Mouse (Mus musculus) midbrain, embryonic 15.5 days (tissue): ENCODE results near the gene 4930518I15Rik. TPM values are rescaled to one million over a fixed set of nuclear protein-coding genes. Genes with fewer than 3 reads are reported as not detected.

ENCODE experiments used
- ATAC-seq: fragments of 200-750 bp; cut with Nextera tagmentation; replicated peaks from 2 replicates; pipeline ENCODE4 v1.8.0; 2017; ENCODE audit warnings: moderate TSS enrichment
- H3K27ac ChIP-seq: fragments of 300-500 bp; sonication (generic); 2 replicates; pipeline ENCODE4 v1.5.1; 2015; ENCODE audit warnings: mild to moderate bottlenecking, inconsistent platforms
- H3K27me3 ChIP-seq: fragments of 300-500 bp; sonication (generic); replicated peaks from 2 replicates; pipeline ENCODE4 v1.6.1; 2015; ENCODE audit warnings: inconsistent platforms
- H3K36me3 ChIP-seq: fragments of 300-500 bp; sonication (generic); replicated peaks from 2 replicates; pipeline ENCODE4 v1.6.1; 2015; ENCODE audit warnings: inconsistent platforms
- H3K4me1 ChIP-seq: fragments of 300-500 bp; sonication (generic); 2 replicates; pipeline ENCODE4 v1.6.1; 2015; ENCODE audit warnings: inconsistent platforms
- H3K4me2 ChIP-seq: fragments of 300-500 bp; sonication (generic); 2 replicates; pipeline ENCODE4 v1.6.1; 2015; ENCODE audit warnings: inconsistent platforms, mild to moderate bottlenecking, moderate library complexity
- H3K4me3 ChIP-seq: fragments of 300-500 bp; sonication (generic); 2 replicates; pipeline ENCODE4 v1.5.1; 2015; ENCODE audit warnings: mild to moderate bottlenecking, inconsistent platforms
- H3K9ac ChIP-seq: fragments of 300-500 bp; sonication (generic); 2 replicates; pipeline ENCODE4 v1.6.1; 2015; ENCODE audit warnings: mild to moderate bottlenecking, inconsistent platforms
- H3K9me3 ChIP-seq: fragments of 300-500 bp; sonication (generic); 2 replicates; pipeline ENCODE4 v1.6.1; 2016; ENCODE audit warnings: inconsistent platforms
- WGBS: fragments of 180-500 bp; shearing (Covaris S2); methylation state at CpG from one replicate; pipeline ENCODE4 v1.1.7; 2015; ENCODE audit warnings: mixed read lengths; 5-methylcytosine and 5-hydroxymethylcytosine counted together
- polyA plus RNA-seq: library from polyadenylated mRNA; unstranded; fragments of >200 nt; fragmentation: Nextera tagmentation; extraction: Ambion mirVana; gene quantifications from 2 replicates; pipeline ENCODE4 v1.2.1, GENCODE M21; 2015

The 4930518I15Rik gene
- polyA plus RNA-seq, 1 experiment from 2014 or later = 11.6 TPM

DNA sequence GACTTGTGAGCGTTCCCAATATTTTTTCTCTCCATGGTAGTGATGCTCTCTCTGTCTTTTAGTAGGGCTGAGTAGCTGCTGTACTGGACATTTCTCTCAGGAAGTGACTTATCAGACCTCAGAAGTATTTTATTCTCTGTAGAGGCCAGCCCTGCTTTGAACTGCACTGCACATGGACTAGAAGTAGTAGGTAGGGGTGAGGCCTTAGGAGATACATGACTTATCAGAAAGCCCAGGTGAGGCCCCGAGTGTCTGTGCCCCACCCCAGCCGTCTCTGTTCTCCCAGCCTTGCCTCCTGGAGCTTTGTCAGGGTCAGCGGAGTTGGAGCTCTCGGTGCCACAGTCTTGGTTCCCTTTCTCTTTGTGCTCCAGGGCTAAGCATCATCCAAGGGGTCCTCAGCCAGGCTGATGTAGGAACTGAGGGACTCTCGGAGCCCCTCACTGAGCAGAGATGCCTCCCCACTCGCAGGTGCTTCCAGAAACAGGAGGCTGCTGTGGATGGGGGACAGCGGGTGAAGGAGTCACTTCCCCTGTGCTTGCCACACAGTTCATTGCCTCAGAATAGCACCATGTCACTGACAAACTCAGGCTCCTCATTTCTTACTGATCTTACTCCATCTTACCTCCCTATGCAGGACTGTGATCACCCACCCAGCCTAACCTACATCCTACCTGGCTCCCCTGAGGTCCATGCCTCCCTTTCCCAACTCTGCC is 16.5 kb upstream of the 4930518I15Rik start:
- no peak for ATAC-seq
- Histone ChIP-seq H3K9ac (no peak overlapping the region), H3K27me3 (no peaks in the 10 kb centered on the region), H3K36me3 (peaks cover 9% of the 10 kb centered on the region; the same call in 1 of the 2 replicates), H3K4me3 (no peak overlapping the region), H3K27ac (no peak overlapping the region), H3K9me3 (no peaks in the 10 kb centered on the region), H3K4me1 (no peaks in the 10 kb centered on the region), H3K4me2 (no peak overlapping the region)
- WGBS = 94% methylated on average over 8 of the region's 8 CpGs

DNA sequence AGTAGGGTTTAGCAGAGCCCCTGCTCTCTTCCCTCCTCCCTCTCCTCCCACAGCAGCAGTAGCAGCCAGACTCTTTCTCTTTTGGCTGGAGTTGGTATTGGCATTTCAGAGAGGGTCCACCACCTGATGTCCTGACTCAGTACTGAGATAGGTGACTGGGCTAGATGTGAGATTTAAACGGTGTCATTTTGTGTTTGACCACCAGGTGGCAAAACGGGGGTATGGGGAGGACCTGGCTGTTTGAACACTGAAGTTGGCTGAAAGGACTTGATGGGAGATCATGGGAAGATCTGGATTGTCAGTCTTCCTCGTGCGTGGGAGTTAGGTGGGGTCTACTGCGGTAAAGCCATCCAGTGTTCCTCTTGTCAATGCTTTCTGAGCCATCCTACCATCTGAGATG is 15.9 kb upstream of the 4930518I15Rik start:
- WGBS = 31% methylated on average over 5 of the region's 5 CpGs
- H3K27ac ChIP-seq = no peak overlapping the region
- H3K4me2 ChIP-seq = no peak overlapping the region
- peaks cover 9% of the 10 kb centered on the region; the same call in 1 of the 2 replicates for H3K36me3 ChIP-seq
- no peak overlapping the region for H3K9ac ChIP-seq
- no peak for ATAC-seq
- no peaks in the 10 kb centered on the region for H3K4me1 ChIP-seq
- no peak overlapping the region for H3K4me3 ChIP-seq
- H3K9me3 ChIP-seq = no peaks in the 10 kb centered on the region
- H3K27me3 ChIP-seq = no peaks in the 10 kb centered on the region

DNA sequence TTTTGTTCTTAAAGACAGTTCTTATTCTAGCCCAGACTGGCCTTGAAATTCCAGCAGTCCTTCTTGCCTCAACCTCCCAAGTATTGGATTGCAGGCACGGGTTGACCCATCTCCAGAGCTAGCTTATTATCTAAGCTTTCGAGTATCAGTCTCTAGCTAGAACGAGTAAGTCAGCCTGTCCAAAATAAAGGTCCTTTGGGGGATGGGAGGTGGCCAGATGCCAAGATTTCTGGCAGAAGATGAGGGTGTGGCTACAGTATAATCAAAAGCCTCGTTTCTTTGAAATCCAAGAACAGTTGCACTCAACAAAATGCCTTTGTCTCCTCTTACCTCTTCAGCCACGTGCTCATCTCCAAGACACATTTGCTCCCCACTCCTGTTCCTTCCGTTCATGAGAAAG is 12.8 kb upstream of the 4930518I15Rik start:
- H3K36me3 ChIP-seq = peaks cover 22% of the 10 kb centered on the region

DNA sequence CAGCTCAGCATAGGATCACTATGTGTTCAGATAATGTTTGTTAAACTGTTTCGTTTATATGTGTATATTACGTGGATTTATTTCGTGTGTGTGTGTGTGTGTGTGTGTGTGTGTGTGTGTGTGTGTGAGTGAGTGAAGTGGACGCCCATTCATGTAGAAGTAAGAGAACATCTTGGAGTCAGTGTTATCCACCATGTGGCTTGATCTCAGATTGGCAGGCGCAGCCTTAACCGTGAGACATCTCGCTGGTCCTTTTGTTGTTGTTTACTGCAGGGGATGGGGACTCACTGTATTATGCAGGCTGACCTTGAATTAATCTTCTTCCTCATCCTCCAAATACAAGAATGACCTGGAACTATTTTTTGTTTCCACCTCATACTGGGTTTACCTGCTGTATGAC is 11.8 kb upstream of the 4930518I15Rik start:
- no peak overlapping the region for H3K4me2 ChIP-seq
- no peak overlapping the region for H3K27ac ChIP-seq
- ATAC-seq = no peak
- H3K9me3 ChIP-seq = no peaks in the 10 kb centered on the region
- no peak overlapping the region for H3K4me3 ChIP-seq
- H3K4me1 ChIP-seq = peaks cover 5% of the 10 kb centered on the region
- no peak overlapping the region for H3K9ac ChIP-seq
- H3K27me3 ChIP-seq = no peaks in the 10 kb centered on the region
- 91% methylated on average over 7 of the region's 7 CpGs for WGBS
- peaks cover 23% of the 10 kb centered on the region for H3K36me3 ChIP-seq

More for the DNA sequence above, 12.8 kb upstream of the 4930518I15Rik start:
- Histone ChIP-seq H3K4me1 (no peaks in the 10 kb centered on the region; the same call in 1 of the 2 replicates), H3K4me3 (no peak overlapping the region), H3K9ac (no peak overlapping the region), H3K27me3 (no peaks in the 10 kb centered on the region), H3K27ac (no peak overlapping the region), H3K4me2 (no peak overlapping the region), H3K9me3 (no peaks in the 10 kb centered on the region)
- 66% methylated on average over 6 of the region's 6 CpGs for WGBS
- no peak for ATAC-seq

DNA sequence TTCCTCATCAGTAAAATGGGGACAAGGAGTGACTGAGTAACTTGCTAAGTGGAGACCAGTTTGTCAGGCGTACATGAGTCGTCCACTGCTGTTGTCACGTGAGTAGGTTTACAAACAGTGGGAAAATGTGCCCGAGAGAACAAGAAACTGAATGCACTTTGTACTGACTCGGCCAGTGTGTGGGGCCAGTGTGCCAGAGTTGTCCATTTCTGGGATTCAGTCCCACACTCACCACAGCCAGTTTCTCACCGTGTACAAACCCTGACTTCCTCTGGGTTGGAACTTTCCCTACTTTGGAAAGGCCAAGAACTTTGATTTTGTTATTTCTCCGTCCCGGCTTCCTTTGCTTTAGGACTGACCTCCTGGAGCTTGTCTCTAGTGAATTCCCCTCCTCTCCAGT is 11.2 kb upstream of the 4930518I15Rik start:
- no peak overlapping the region for H3K27ac ChIP-seq
- H3K4me1 ChIP-seq = peaks cover 11% of the 10 kb centered on the region
- peaks cover 23% of the 10 kb centered on the region for H3K36me3 ChIP-seq
- H3K4me3 ChIP-seq = no peak overlapping the region
- H3K9ac ChIP-seq = no peak overlapping the region
- H3K27me3 ChIP-seq = no peaks in the 10 kb centered on the region
- no peak overlapping the region for H3K4me2 ChIP-seq
- WGBS = 87% methylated on average over 8 of the region's 8 CpGs
- ATAC-seq = no peak
- no peaks in the 10 kb centered on the region for H3K9me3 ChIP-seq

DNA sequence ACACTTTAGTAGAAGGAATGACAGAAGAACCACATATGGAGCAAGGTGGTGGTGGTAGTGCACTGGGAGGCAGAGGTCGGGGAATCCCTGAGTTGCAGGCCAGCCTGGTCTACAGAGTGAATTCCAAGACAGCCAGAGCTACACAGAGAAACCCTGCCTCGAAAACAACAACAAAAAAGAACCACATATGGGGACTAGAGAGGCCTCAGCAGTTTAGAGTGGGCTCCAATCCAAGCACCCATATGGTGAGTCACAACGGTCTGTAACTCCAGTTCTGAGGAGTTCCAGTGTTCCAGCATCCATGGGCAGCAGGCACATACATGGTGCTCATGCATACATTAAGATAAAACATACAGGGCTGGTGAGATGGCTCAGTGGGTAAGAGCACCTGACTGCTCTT is 6.7 kb upstream of the 4930518I15Rik start:
- WGBS = 83% methylated on average over 3 of the region's 3 CpGs

DNA sequence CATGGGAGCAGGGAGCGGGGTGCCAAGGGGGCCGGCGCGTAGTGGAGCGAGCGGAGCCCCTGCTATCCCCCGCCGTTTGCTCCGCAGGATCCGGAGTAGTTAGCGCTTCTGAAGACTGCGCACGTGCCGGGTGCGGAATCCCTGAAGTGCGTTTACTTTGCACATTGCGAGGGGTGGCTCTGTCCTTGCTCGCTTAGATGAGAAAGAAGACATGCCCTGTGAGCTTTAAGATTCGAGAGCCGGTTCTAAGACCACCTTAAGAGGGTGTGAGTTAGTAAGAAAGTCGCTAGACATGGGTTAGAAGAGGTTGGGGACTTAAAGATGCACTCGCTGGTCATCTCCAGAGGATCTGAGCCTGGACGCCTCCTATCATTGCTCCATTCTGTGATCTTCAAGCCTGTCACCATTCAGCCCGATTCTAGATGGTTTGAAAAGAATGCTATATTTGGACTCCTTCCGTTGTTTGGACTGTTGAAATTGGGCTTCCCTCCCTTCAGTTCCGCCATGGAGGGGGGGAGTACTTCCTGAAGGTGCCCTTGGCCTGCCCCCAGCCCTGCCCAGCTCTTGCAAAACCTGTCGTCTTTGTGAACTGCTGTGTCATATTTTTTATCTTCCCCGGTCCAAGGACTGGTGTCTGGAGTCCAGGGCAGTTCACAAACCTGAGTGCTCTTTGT is 5.9 kb upstream of the 4930518I15Rik start:
- peak overlapping the region; percentile 94 for H3K27ac ChIP-seq
- no peak; the same call in 1 of the 2 replicates for ATAC-seq
- H3K4me1 ChIP-seq = peaks cover 31% of the 10 kb centered on the region
- peak overlapping the region; percentile 94 for H3K9ac ChIP-seq
- H3K4me2 ChIP-seq = peak overlapping the region; percentile 64
- H3K36me3 ChIP-seq = peaks cover 14% of the 10 kb centered on the region
- no peaks in the 10 kb centered on the region for H3K27me3 ChIP-seq
- WGBS = 5% methylated on average over 28 of the region's 28 CpGs
- no peaks in the 10 kb centered on the region for H3K9me3 ChIP-seq
- peak overlapping the region; percentile 83 for H3K4me3 ChIP-seq

More for the DNA sequence above, 6.7 kb upstream of the 4930518I15Rik start:
- Histone ChIP-seq H3K9me3 (no peaks in the 10 kb centered on the region), H3K9ac (no peak overlapping the region), H3K4me3 (peak overlapping the region; percentile 83; the same call in 1 of the 2 replicates), H3K4me1 (peaks cover 31% of the 10 kb centered on the region), H3K36me3 (peaks cover 14% of the 10 kb centered on the region), H3K27me3 (no peaks in the 10 kb centered on the region), H3K27ac (no peak overlapping the region), H3K4me2 (peak overlapping the region; percentile 64; the same call in 1 of the 2 replicates)
- ATAC-seq = no peak

DNA sequence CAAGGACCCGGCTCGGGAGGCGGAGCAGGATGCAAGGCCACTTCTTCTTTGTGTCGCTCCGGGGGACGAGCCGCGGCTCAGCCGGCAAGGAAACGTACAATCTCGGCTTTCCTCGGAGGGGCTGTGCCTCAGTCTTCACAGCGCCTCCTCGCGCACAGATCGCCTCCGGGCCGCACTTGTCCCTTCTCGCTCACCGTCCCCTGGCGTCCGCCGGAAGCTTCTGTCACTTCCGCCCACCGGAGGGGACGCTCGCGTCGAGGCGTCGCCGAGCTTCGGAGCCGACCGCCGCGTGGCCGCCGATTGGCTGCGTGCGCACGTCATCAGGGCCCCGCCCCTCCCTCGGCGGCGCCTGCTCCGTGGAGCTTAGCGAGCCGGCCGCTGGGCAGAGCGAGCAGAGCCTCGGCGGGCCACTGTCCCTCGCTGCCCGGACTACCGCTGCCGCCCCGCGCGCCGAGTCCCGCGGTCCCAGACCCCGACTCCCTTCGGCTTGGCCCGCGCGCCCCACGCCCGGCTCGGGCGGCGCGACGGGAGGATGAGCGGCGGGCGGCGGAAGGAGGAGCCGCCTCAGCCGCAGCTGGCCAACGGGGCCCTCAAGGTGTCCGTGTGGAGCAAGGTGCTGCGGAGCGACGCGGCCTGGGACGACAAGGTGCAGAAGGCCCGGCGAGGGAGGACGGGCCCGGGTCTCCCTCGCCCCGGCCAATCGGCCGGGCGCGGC is 5.2 kb upstream of the 4930518I15Rik start, which contains the start of gene Rab5if:
Gene Rab5if, plus strand, starts transcription at position 357 of the 715 bp plus-strand sequence.
- H3K9me3 ChIP-seq = no peaks in the 10 kb centered on the region
- peak; percentile 97 for ATAC-seq
- no peaks in the 10 kb centered on the region for H3K27me3 ChIP-seq
- peaks cover 31% of the 10 kb centered on the region for H3K4me1 ChIP-seq
- peak within 1 kb of the TSS; percentile 94 for H3K9ac ChIP-seq
- H3K36me3 ChIP-seq = peaks cover 12% of the 10 kb centered on the region
- H3K27ac ChIP-seq = peak within 1 kb of the TSS; percentile 94
- WGBS = under 1% methylated on average over 88 of the region's 98 CpGs
- peak within 1 kb of the TSS; percentile 74 for H3K4me2 ChIP-seq
- peak within 1 kb of the TSS; percentile 83 for H3K4me3 ChIP-seq

DNA sequence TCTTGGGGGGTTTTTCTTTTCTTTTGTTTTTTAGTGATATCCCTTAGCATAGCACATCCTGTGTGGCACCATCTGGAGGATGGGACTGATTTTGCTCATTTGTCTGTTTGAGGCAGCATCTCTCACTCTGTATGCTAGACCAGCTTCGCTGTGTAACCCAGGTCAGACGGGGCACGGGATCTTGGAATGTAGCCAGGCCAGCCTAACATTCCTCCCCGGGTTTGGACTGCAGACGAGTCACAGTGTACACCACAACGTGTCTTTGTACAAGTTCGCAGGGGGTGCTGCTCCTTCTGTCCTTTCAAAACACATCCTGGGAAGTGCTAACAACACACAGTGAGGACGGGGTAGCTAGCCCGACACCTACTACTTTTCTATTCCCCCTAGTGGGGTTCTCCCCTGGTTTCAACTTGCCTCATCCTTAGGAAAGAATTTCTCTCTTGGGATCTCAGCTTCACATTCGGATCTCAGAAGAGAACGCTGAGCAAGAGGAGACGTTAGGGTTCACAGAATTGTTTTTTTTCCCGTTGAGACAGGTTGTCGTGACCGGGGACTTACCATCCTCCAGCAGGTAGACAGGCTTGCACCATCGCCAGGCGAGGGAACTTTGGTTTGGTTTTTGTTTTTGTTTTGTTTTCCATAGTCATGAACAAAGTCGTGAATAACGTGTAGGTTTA is 4.4 kb upstream of the 4930518I15Rik start:
- H3K4me3 ChIP-seq = peak overlapping the region; percentile 83
- 0% methylated on average over 19 of the region's 19 CpGs for WGBS
- H3K4me1 ChIP-seq = peaks cover 31% of the 10 kb centered on the region
- peak overlapping the region; percentile 71 for H3K9ac ChIP-seq
- H3K9me3 ChIP-seq = no peaks in the 10 kb centered on the region
- H3K27me3 ChIP-seq = no peaks in the 10 kb centered on the region
- peaks cover 7% of the 10 kb centered on the region for H3K36me3 ChIP-seq
- H3K27ac ChIP-seq = peak overlapping the region; percentile 94
- peak overlapping the region; percentile 74 for H3K4me2 ChIP-seq
- ATAC-seq = peak; percentile 40

DNA sequence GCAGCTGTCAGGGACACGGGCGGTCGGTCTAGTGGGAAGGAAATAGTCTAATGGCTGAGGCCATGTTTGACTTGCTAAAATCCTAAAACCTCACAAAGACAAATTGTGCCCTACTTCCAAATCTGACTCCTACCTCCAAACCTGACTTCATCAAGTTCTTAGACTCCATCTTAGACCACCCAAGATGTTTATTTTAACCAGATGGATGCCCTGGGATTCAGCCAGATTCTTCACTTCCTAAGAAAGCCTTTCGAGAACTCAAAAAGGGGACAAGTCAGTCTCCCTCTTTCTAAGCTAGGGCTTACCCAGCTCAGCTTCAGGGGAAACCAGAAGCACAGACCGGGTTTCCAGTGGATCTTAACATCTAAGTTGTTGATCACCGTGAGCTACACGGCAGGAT is 925 bp upstream of the 4930518I15Rik start:
- no peaks in the 10 kb centered on the region for H3K27me3 ChIP-seq
- H3K4me2 ChIP-seq = no peak overlapping the region
- no peak overlapping the region for H3K4me3 ChIP-seq
- 86% methylated on average over 7 of the region's 7 CpGs for WGBS
- no peaks in the 10 kb centered on the region for H3K36me3 ChIP-seq
- peaks cover 17% of the 10 kb centered on the region for H3K4me1 ChIP-seq
- no peaks in the 10 kb centered on the region for H3K9me3 ChIP-seq
- no peak overlapping the region for H3K27ac ChIP-seq
- H3K9ac ChIP-seq = no peak overlapping the region
- no peak for ATAC-seq

DNA sequence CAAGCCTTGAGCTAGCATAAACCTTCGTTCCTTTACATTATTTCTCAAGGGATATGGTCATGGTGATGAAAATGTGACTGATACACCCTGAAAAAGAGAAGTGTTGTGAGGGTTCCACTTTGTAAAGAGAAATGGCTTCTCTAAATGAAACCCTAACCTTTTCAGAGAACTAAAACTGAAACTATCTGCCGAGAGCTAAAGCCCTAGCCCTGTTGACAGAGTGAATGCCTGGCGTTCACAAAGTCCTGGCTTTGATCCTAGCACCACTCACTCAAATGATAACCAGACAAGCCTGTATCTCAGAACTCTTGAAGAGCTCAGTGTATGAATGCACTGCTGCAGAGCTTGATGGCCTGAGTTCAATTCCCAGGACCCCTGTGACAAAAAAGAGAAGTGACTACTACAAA is 358 bp downstream of the 4930518I15Rik start:
- 85% methylated on average over 3 of the region's 3 CpGs for WGBS
- Histone ChIP-seq H3K4me3 (no peak overlapping the region), H3K4me1 (peaks cover 16% of the 10 kb centered on the region), H3K36me3 (no peaks in the 10 kb centered on the region), H3K4me2 (no peak overlapping the region), H3K9me3 (no peaks in the 10 kb centered on the region), H3K27ac (no peak overlapping the region), H3K9ac (no peak overlapping the region), H3K27me3 (no peaks in the 10 kb centered on the region)
- no peak for ATAC-seq

DNA sequence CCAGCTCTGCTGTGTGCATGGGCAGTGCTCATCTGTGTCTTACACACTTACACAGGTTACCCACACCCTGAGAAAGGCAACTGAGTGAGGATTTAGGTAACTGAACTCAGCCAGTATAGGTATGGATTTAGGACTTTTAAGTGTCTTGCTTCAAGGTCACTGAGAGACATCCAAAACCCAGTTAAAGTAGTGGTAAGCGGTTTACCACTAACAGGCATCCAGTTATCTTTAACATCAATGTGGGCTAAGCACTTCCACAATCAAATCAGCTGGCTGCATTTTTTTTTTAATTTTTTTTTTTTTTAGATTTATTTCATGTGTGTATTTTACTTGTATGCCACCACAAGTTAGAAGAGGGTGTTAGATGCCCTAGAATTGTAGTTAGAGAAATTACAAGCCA is 1.4 kb downstream of the 4930518I15Rik start:
- ATAC-seq = no peak
- H3K27ac ChIP-seq = no peak overlapping the region
- H3K4me2 ChIP-seq = no peak overlapping the region
- 100% methylated on average over 1 of the region's 1 CpGs for WGBS
- no peaks in the 10 kb centered on the region for H3K36me3 ChIP-seq
- no peak overlapping the region for H3K4me3 ChIP-seq
- no peaks in the 10 kb centered on the region for H3K27me3 ChIP-seq
- peaks cover 7% of the 10 kb centered on the region for H3K4me1 ChIP-seq
- H3K9me3 ChIP-seq = no peaks in the 10 kb centered on the region
- H3K9ac ChIP-seq = no peak overlapping the region
